Mouse (Mus musculus): ENCODE data around the gene Gzmm.

DNA sequence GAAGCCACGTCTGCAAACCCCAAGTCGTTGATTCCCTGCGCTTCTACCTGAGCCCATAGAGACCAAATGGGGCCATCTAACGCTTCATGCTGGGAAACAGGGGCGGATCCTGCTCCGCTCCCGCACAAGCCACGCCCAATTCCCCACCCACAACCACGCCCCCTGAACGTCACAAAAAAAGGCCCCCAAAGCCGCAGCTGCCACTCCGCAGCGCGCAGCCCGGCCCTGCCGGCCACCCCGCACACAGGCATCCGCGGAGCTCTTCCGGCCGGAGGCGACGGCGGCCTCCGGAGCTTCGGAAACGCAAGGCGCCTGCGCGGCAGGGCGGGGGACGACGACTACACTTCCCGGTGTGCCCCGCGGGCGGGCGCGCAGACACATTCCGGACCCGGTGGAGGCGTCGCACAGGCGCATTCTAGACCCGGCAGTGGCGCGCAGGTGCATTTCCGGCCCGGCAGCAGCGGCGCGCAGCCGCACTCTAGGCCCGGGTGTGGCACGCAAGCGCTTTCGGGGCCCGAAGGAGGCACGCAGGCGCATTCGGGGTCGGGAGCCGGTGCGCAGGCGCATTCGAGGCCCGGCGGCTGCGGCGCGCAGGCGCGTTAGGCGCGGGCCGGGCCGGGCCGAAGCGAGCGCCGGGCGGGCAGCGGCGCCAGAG is 7.1 kb upstream of the Gzmm start, which contains the start of gene Cdc34:
- TF ChIP-seq ZC3H11A (IDR thresholded peaks at IDR 0.05; ENCODE audit: borderline replicate concordance, low read depth, low read length) (no peak), HCFC1 (IDR thresholded peaks at IDR 0.05; ENCODE audit: borderline replicate concordance, insufficient read depth, low read length) (peak; percentile 91), MAFK (IDR thresholded peaks at IDR 0.05; ENCODE audit: insufficient read depth, low read depth, low read length) (no peak)
